Mouse (Mus musculus) megakaryocyte, embryonic 14.5 days (primary cell): ENCODE measurements around the gene Dlg1.

Experiments
- FLI1 ChIP-seq: IDR thresholded peaks from 2 replicates; pipeline ENCODE4 v1.6.1; 2012; ENCODE audit warnings: low read length, inconsistent platforms, mixed read lengths
- GATA1 ChIP-seq: IDR thresholded peaks from 3 replicates; pipeline ENCODE4 v1.6.1; 2012; ENCODE audit warnings: mixed read lengths, low read length, inconsistent platforms, borderline replicate concordance

GRCm38 (mm10) chr16:31803644-31804043, 140.4 kb downstream of the Dlg1 start:
- TF ChIP-seq FLI1, result no peak
- no peak for TF ChIP-seq GATA1
